Mouse (Mus musculus): Measurements from ENCODE around the gene Cadm1.

The Cadm1 gene

GRCm38 (mm10) chr9:47674766-47675713 is 145.1 kb downstream of the Cadm1 start:
- DNase-seq (ENCODE audit: low spot score): no peak

GRCm38 (mm10) chr9:47686881-47687280 is 156.9 kb downstream of the Cadm1 start:
- DNase-seq (ENCODE audit: low spot score): no peak

GRCm38 (mm10) chr9:47687604-47688003 is 157.6 kb downstream of the Cadm1 start:
- DNase-seq (ENCODE audit: low spot score): no peak

- DNase-seq (ENCODE audit: low spot score): no peak
Observed at GRCm38 (mm10) chr9:47688297-47688696, 158.3 kb downstream of the Cadm1 start.

DNA sequence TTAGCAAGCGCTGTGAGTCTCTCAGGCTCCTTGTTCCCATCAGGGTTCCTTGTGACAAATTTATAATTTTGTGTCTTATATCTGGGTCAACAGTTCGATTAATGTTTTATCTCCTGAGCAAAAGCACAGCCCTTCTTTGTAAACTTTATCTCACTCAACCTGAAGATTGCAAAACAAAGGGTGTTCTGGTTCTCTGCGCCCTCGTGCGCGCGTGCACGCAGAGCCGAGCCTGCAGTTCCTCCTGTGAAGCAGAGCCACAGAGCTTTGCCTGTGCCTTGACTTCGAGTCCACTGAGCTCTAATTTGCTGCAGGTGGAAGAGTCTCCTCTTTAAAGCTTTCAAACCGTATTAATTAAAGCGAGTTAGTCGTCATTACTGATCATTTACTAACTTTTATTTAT is 162.9 kb downstream of the Cadm1 start:
- no peak for DNase-seq (ENCODE audit: low spot score)

- DNase-seq (ENCODE audit: low spot score): no peak
Observed at GRCm38 (mm10) chr9:47699026-47699425, 169.1 kb downstream of the Cadm1 start.

GRCm38 (mm10) chr9:47700021-47700420 is 170.0 kb downstream of the Cadm1 start:
- no peak for DNase-seq (ENCODE audit: low spot score)

GRCm38 (mm10) chr9:47703026-47703876 is 173.3 kb downstream of the Cadm1 start:
- no peak for DNase-seq (ENCODE audit: low spot score)

GRCm38 (mm10) chr9:47706341-47706740 is 176.4 kb downstream of the Cadm1 start:
- DNase-seq (ENCODE audit: low spot score): no peak

DNA sequence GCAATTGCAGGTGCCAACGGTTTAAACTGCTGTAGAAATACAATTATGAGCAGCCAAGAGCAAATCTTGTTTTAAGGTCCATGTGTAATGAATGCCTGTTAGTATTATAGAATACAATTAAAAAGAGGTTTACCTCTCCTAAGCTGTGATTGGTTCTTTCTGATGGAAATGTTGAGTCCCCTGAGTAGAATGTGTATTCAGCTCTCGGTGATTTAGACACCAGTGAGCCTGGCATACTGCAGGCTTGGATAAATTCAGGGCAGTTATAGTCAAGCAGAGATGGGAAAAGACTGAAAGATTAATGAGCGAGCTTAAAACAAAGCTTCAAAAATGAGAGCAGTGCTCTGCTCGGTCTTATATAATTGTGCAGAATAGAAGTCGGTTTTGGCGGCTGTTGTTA is 177.4 kb downstream of the Cadm1 start:
- no peak for DNase-seq (ENCODE audit: low spot score)

DNA sequence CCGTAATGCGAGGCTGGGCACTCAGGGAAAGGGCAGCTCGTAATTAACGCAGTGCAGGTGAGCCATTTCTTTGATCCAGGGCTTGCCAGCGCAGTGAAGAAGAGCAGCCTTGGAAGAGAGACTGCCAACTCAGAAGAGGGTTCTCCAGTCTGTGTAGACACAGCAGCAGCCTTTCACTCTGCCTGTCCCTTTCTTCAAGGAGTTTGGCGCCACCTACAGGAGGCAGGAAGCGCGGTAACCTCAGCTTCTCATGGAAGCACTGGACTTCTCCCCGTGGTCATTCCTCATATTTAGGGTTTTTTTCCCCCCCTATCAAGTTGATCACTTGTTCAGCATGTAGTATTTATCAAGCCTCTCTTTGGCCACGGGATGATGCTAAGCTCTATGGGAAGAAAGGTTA is 178.3 kb downstream of the Cadm1 start:
- peak; percentile 16 for DNase-seq (ENCODE audit: low spot score)

GRCm38 (mm10) chr9:47710946-47711345 is 181.0 kb downstream of the Cadm1 start:
- no peak for DNase-seq (ENCODE audit: low spot score)

DNA sequence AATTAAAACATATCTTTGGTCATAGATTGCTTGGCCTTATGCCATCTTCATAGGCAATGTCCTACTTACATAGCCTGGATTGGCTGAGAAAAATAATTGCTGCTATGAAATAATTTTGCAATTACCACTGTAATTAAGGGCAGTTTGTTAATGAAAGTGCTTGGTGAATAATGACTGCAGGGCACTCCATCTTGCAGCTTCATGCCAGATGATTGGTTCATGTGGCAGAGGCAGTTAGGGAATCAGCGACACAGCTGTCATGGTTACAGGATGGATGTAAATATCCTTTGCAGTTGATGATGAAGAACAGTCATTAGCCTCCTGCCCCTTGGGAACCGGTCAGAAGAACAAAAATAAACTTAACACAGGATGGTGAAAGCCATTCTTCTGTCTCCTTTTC is 184.6 kb downstream of the Cadm1 start:
- DNase-seq (ENCODE audit: low spot score): no peak

GRCm38 (mm10) chr9:47715415-47715814 is 185.4 kb downstream of the Cadm1 start:
- DNase-seq (ENCODE audit: low spot score): no peak

DNA sequence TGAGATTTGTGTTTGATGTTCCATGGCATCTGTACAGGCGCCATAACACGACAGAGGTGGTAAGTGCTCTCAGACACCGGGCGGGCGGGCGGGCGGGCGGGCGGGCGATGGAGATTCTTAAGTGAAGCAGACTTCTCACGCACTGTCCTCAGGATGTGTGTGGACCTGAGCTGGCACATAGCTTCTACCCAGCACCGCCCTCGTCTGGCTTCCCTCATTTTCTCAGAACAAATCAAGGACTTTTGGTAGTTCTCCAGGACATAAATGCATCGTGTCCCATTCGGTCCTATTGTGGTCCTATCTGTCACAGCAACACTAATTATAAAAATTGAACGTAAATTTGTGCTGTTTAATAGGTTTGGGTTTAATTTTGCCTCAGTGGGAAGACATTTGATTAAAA is 186.9 kb downstream of the Cadm1 start:
- DNase-seq (ENCODE audit: low spot score): no peak

- no peak for DNase-seq (ENCODE audit: low spot score)
Observed at GRCm38 (mm10) chr9:47727611-47728010, 197.6 kb downstream of the Cadm1 start.

DNA sequence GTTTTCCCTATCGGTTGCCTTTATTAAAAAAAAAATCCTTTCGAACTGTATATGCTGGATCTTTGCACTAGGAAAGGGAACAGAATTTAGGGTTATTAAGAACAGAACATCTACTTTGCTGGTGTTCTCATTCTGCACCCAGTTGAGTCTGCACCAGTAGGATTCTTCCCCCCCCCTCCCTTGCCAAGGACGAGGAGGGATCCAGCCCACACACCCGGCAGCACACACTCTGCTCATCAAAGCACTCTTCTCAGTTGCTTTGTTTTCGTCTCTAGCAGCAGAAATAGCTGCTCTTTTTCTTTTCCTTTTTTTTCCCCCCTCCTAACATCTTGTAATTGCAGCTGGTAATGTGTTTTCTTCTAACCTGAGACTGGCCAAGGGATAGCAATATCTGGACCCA is 198.9 kb downstream of the Cadm1 start:
- no peak for DNase-seq (ENCODE audit: low spot score)

- DNase-seq (ENCODE audit: low spot score): no peak
Observed at GRCm38 (mm10) chr9:47730247-47730646, 200.3 kb downstream of the Cadm1 start.

- DNase-seq (ENCODE audit: low spot score): no peak
Observed at GRCm38 (mm10) chr9:47733780-47734451, 203.9 kb downstream of the Cadm1 start.

DNA sequence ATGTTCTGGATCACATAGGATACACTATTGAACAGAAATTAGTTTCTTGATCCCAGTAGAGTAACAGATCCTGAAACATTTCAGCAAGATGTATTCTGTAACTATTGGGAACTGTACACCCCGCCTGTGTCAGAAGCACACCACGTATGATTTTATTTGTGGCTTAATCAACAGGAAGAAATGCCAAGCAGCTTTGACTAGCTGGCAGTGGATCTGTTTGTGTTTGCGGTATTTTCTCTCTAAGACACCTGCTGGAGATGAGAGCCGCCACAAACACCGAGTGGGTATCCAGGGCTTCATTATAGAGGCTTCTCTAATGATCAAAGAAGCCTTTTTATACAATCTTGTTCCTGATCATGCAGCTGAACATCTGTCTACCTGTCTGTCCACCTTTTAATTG is 204.9 kb downstream of the Cadm1 start:
- DNase-seq (ENCODE audit: low spot score): no peak

DNA sequence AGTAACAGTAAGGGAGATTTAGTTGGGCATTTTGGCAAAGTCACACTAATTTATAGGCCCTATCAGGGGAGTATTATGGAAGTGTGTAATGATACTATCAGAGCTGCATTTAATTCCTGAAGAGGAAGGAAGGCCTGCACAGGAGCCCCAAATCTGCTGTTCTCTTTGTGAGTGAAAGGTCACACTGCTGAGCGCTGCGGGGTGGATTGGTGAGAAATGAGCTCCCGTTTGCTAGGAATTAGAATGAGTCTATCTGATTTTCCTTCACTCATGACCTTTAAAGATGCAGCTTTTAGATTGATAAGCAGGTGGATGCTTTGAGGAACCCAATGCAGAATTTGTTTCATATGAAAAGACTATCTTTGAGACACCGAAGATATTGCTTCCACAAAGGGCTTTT is 208.8 kb downstream of the Cadm1 start:
- DNase-seq (ENCODE audit: low spot score): no peak

GRCm38 (mm10) chr9:47739276-47739675 is 209.3 kb downstream of the Cadm1 start:
- peak; percentile 23 for DNase-seq (ENCODE audit: low spot score)

All from T-cell, adult 2 months (primary cell).